Mouse (Mus musculus) MEL (cell line): ENCODE data around the gene Agbl2. TPM values are rescaled to one million over a fixed set of nuclear protein-coding genes. Genes with fewer than 3 reads are reported as not detected.

ENCODE experiments used
- DNase-seq: peaks from one replicate; pipeline ENCODE4 v3.0.0; 2011; ENCODE audit warnings: low read depth, low spot score
- H3K27ac ChIP-seq: 2 replicates; pipeline ENCODE4 v1.5.1; 2012; ENCODE audit warnings: low read depth, mild to moderate bottlenecking, control low read depth, low read length, moderate library complexity; ENCODE audit not compliant: control insufficient read depth
- H3K27me3 ChIP-seq, 2 experiments: fragments of 150-350 bp in 1 of 2; sonication (generic) in 1 of 2; 2 replicates each; pipeline ENCODE4 v1.6.1; 2012; ENCODE audit warnings: low read length in 2 of 2, mild to moderate bottlenecking in 2 of 2, improper control_type of control experiment in 1 of 2, moderate library complexity in 1 of 2; ENCODE audit not compliant: insufficient read depth in 2 of 2, control insufficient read depth in 1 of 2
- H3K36me3 ChIP-seq, 2 experiments: 2 replicates each; pipeline ENCODE4 v1.6.1; 2012 to 2014; ENCODE audit warnings: low read length in 2 of 2, improper control_type of control experiment in 1 of 2, inconsistent platforms in 1 of 2, mild to moderate bottlenecking in 1 of 2; ENCODE audit not compliant: insufficient read depth in 2 of 2, control insufficient read depth in 1 of 2
- H3K4me1 ChIP-seq, 2 experiments: fragments of 150-350 bp in 1 of 2; sonication (generic) in 1 of 2; 2 replicates each; pipeline ENCODE4 v1.6.1; 2012; ENCODE audit warnings: low read length in 2 of 2, improper control_type of control experiment in 1 of 2, mild to moderate bottlenecking in 1 of 2; ENCODE audit not compliant: insufficient read depth in 2 of 2, control insufficient read depth in 1 of 2
- H3K4me3 ChIP-seq, 2 experiments: fragments of 150-350 bp in 1 of 2; sonication (generic) in 1 of 2; 2 replicates each; pipeline ENCODE4 v1.5.1; 2012; ENCODE audit warnings: low read depth in 2 of 2, low read length in 2 of 2, mild to moderate bottlenecking in 2 of 2, moderate library complexity in 2 of 2, control low read depth in 1 of 2, improper control_type of control experiment in 1 of 2; ENCODE audit not compliant: control insufficient read depth in 1 of 2, insufficient read depth in 1 of 2
- H3K79me2 ChIP-seq: 2 replicates; pipeline ENCODE4 v1.6.1; 2012; ENCODE audit warnings: mild to moderate bottlenecking, low read length, moderate library complexity; ENCODE audit not compliant: control insufficient read depth, poor library complexity, insufficient read depth
- H3K9ac ChIP-seq: 2 replicates; pipeline ENCODE4 v1.6.1; 2012; ENCODE audit warnings: low read depth, mild to moderate bottlenecking, control low read depth, low read length, moderate library complexity; ENCODE audit not compliant: control insufficient read depth, poor library complexity, severe bottlenecking
- H3K9me3 ChIP-seq: fragments of 150-350 bp; sonication (generic); replicated peaks from 2 replicates; pipeline ENCODE4 v1.6.1; 2012; ENCODE audit warnings: mild to moderate bottlenecking, low read length, improper control_type of control experiment, moderate library complexity; ENCODE audit not compliant: insufficient read depth
- BHLHE40 ChIP-seq: IDR thresholded peaks from 2 replicates; pipeline ENCODE4 v1.6.1; 2012; ENCODE audit warnings: low read depth, mild to moderate bottlenecking, inconsistent platforms, low read length, improper control_type of control experiment, borderline replicate concordance
- CHD1 ChIP-seq: IDR thresholded peaks from 2 replicates; pipeline ENCODE4 v1.6.1; 2012; ENCODE audit warnings: low read depth, mild to moderate bottlenecking, inconsistent platforms, low read length, improper control_type of control experiment
- CHD2 ChIP-seq: IDR thresholded peaks from 2 replicates; pipeline ENCODE4 v1.6.1; 2011; ENCODE audit warnings: low read length, improper control_type of control experiment
- CTCF ChIP-seq, 3 experiments: IDR thresholded peaks in 2 of 3; conservative IDR thresholded peaks in 1 of 3; 2 replicates each; pipeline ENCODE4 v1.5.1; 2011 to 2012; ENCODE audit warnings: low read length in 3 of 3, low read depth in 2 of 3, mild to moderate bottlenecking in 2 of 3, improper control_type of control experiment in 1 of 3, inconsistent platforms in 1 of 3, mixed read lengths in 1 of 3, moderate library complexity in 1 of 3; ENCODE audit not compliant: control insufficient read depth in 1 of 3, insufficient read depth in 1 of 3, poor library complexity in 1 of 3, severe bottlenecking in 1 of 3
- EP300 ChIP-seq, 2 experiments: IDR thresholded peaks; 2 replicates each; pipeline ENCODE4 v1.6.1; 2011; ENCODE audit warnings: improper control_type of control experiment in 2 of 2, low read length in 2 of 2, low read depth in 1 of 2, mild to moderate bottlenecking in 1 of 2
- ETS1 ChIP-seq: IDR thresholded peaks from 2 replicates; pipeline ENCODE4 v1.6.1; 2012; ENCODE audit warnings: low read depth, mild to moderate bottlenecking, inconsistent platforms, low read length, improper control_type of control experiment, moderate library complexity
- GATA1 ChIP-seq: IDR thresholded peaks from 2 replicates; pipeline ENCODE4 v1.6.1; 2011; ENCODE audit warnings: low read depth, low read length, improper control_type of control experiment
- HCFC1 ChIP-seq: IDR thresholded peaks from 2 replicates; pipeline ENCODE4 v1.6.1; 2012; ENCODE audit warnings: low read depth, mild to moderate bottlenecking, inconsistent platforms, low read length, improper control_type of control experiment, moderate library complexity
- JUND ChIP-seq: IDR thresholded peaks from 2 replicates; pipeline ENCODE4 v1.6.1; 2011; ENCODE audit warnings: low read depth, mild to moderate bottlenecking, improper control_type of control experiment, low read length
- KAT2A ChIP-seq: conservative IDR thresholded peaks from 2 replicates; pipeline ENCODE4 v1.6.1; 2012; ENCODE audit warnings: low read depth, low read length, improper control_type of control experiment, inconsistent platforms
- MAFK ChIP-seq: IDR thresholded peaks from 2 replicates; pipeline ENCODE4 v1.6.1; 2011; ENCODE audit warnings: low read depth, mild to moderate bottlenecking, low read length, improper control_type of control experiment, borderline replicate concordance
- MAX ChIP-seq: IDR thresholded peaks from 2 replicates; pipeline ENCODE4 v1.6.1; 2011; ENCODE audit warnings: low read length, improper control_type of control experiment
- MXI1 ChIP-seq: IDR thresholded peaks from 2 replicates; pipeline ENCODE4 v1.6.1; 2011; ENCODE audit warnings: mild to moderate bottlenecking, low read depth, low read length, improper control_type of control experiment
- MYC ChIP-seq: IDR thresholded peaks from 2 replicates; pipeline ENCODE4 v1.6.1; 2011; ENCODE audit warnings: low read depth, mild to moderate bottlenecking, low read length, improper control_type of control experiment, moderate library complexity
- NELFE ChIP-seq: IDR thresholded peaks from 2 replicates; pipeline ENCODE4 v1.6.1; 2011; ENCODE audit warnings: low read depth, low read length, improper control_type of control experiment
- NRF1 ChIP-seq: IDR thresholded peaks from 2 replicates; pipeline ENCODE4 v1.6.1; 2014; ENCODE audit warnings: low read depth, mild to moderate bottlenecking, inconsistent platforms, low read length, improper control_type of control experiment, moderate library complexity; ENCODE audit not compliant: poor library complexity, insufficient read depth, severe bottlenecking
- RAD21 ChIP-seq: IDR thresholded peaks from 2 replicates; pipeline ENCODE4 v1.6.1; 2011; ENCODE audit warnings: mild to moderate bottlenecking, low read depth, low read length, improper control_type of control experiment
- RCOR1 ChIP-seq: IDR thresholded peaks from 2 replicates; pipeline ENCODE4 v1.6.1; 2012; ENCODE audit warnings: low read depth, mild to moderate bottlenecking, inconsistent platforms, low read length, improper control_type of control experiment
- SIN3A ChIP-seq: IDR thresholded peaks from 2 replicates; pipeline ENCODE4 v1.6.1; 2012; ENCODE audit warnings: low read length, improper control_type of control experiment, inconsistent platforms
- SMC3 ChIP-seq: IDR thresholded peaks from 2 replicates; pipeline ENCODE4 v1.6.1; 2011; ENCODE audit warnings: low read depth, low read length, improper control_type of control experiment
- TBP ChIP-seq: IDR thresholded peaks from 2 replicates; pipeline ENCODE4 v1.8.0; 2011; ENCODE audit warnings: low read depth, low read length, improper control_type of control experiment
- TCF12 ChIP-seq: IDR thresholded peaks from 2 replicates; pipeline ENCODE4 v1.6.1; 2014; ENCODE audit warnings: low read depth, mild to moderate bottlenecking, inconsistent platforms, low read length, improper control_type of control experiment, moderate library complexity
- USF1 ChIP-seq: IDR thresholded peaks from 2 replicates; pipeline ENCODE4 v1.6.1; 2014; ENCODE audit warnings: low read depth, mild to moderate bottlenecking, inconsistent platforms, low read length, improper control_type of control experiment, moderate library complexity
- ZC3H11A ChIP-seq: IDR thresholded peaks from 2 replicates; pipeline ENCODE4 v1.6.1; 2012; ENCODE audit warnings: low read depth, mild to moderate bottlenecking, inconsistent platforms, low read length, improper control_type of control experiment
- ZMIZ1 ChIP-seq: IDR thresholded peaks from 2 replicates; pipeline ENCODE4 v1.6.1; 2012; ENCODE audit warnings: low read depth, mild to moderate bottlenecking, inconsistent platforms, low read length, improper control_type of control experiment, moderate library complexity
- ZNF384 ChIP-seq: IDR thresholded peaks from 2 replicates; pipeline ENCODE4 v1.6.1; 2012; ENCODE audit warnings: low read depth, mild to moderate bottlenecking, inconsistent platforms, low read length, improper control_type of control experiment
- polyA plus RNA-seq, 2 experiments: library from polyadenylated mRNA; stranded (reverse) in 1 of 2; unstranded in 1 of 2; fragments of >175 nt in 1 of 2; fragments of >200 nt in 1 of 2; gene quantifications; 2 replicates each; pipeline versions ENCODE4 v1.2.1 to v1.2.4; 2012; ENCODE audit warnings: low replicate concordance in 2 of 2, low read depth in 1 of 2; ENCODE audit not compliant: insufficient read length in 2 of 2, insufficient read depth in 1 of 2, missing spikeins in 1 of 2
- total RNA-seq: library from RNA; depleted of rRNA; stranded (reverse); fragments of 300-350 nt; gene quantifications from 2 replicates; pipeline ENCODE4 v1.2.3, GENCODE M21; 2012

Gene Agbl2
- total and polyA plus RNA-seq, 3 experiments = not detected

GRCm38 (mm10) chr2:90880144-90880785 is 97.7 kb downstream of the Agbl2 start:
- peak overlapping the region; percentile 36 for H3K9ac ChIP-seq
- H3K79me2 ChIP-seq = no peaks in the 10 kb centered on the region
- no peak overlapping the region; a peak in 1 of 4 replicates for H3K4me3 ChIP-seq
- TF ChIP-seq MXI1 (0 out of 2 replicates have a peak, but pooled peaks have one; percentile 27), RCOR1 (no peak; the same call in 1 of the 2 replicates), SMC3 (no peak), CHD1 (no peak), ZNF384 (no peak), ETS1 (0 out of 2 replicates have a peak, but pooled peaks have one; percentile 34), NRF1 (no peak), CHD2 (no peak), ZC3H11A (no peak), EP300 (IDR thresholded peaks at IDR 0.05; ENCODE audit: low read depth in 1 of 2, low read length in 2 of 2) (peak; percentile 27 to 47; a peak in 1 of 4 replicates), JUND (no peak), SIN3A (peak; percentile 36), USF1 (no peak), MYC (0 out of 2 replicates have a peak, but pooled peaks have one; percentile 17), BHLHE40 (peak; percentile 93), MAX (no peak), TBP (no peak), TCF12 (0 out of 2 replicates have a peak, but pooled peaks have one; percentile 15), MAFK (no peak), NELFE (no peak), CTCF (IDR thresholded peaks at IDR 0.05 in 2 of 3, conservative IDR thresholded peaks at IDR 0.05 in 1 of 3; ENCODE audit: control insufficient read depth in 1 of 3, insufficient read depth in 1 of 3, low read depth in 2 of 3, low read length in 3 of 3, poor library complexity in 1 of 3, severe bottlenecking in 1 of 3) (no peak), KAT2A (no peak), ZMIZ1 (no peak), HCFC1 (no peak), GATA1 (peak; percentile 35; the same call in 1 of the 2 replicates), RAD21 (no peak)
- DNase-seq = peak; percentile 49
- peak overlapping the region; percentile 43 for H3K27ac ChIP-seq
- H3K27me3 ChIP-seq = no peaks in the 10 kb centered on the region
- H3K36me3 ChIP-seq = peaks cover 0 to 16% of the 10 kb centered on the region in 2 experiments; a peak in 2 of 4 replicates
- H3K4me1 ChIP-seq = peaks cover 9 to 33% of the 10 kb centered on the region in 2 experiments
- no peaks in the 10 kb centered on the region for H3K9me3 ChIP-seq
